Mouse (Mus musculus) intestine, postnatal 0 days (tissue): ENCODE measurements around the gene Tmem240. TPM values are rescaled to one million over a fixed set of nuclear protein-coding genes. Genes with fewer than 3 reads are reported as not detected.

Experiments
- ATAC-seq: fragments of 200-750 bp; cut with Nextera tagmentation; 2 replicates; pipeline ENCODE4 v1.8.0; 2017; ENCODE audit warnings: mild to moderate bottlenecking, moderate TSS enrichment, moderate library complexity
- H3K27ac ChIP-seq: fragments of 300-500 bp; sonication (generic); 2 replicates; pipeline ENCODE4 v1.5.1; 2014; ENCODE audit warnings: mild to moderate bottlenecking, low read depth, low read length, moderate library complexity
- H3K27me3 ChIP-seq: fragments of 300-500 bp; sonication (generic); replicated peaks from 2 replicates; pipeline ENCODE4 v1.6.1; 2014; ENCODE audit warnings: low read length, mixed read lengths; ENCODE audit not compliant: control insufficient read depth, insufficient read depth
- H3K36me3 ChIP-seq: fragments of 300-500 bp; sonication (generic); 2 replicates; pipeline ENCODE4 v1.6.1; 2014; ENCODE audit warnings: mild to moderate bottlenecking, moderate library complexity; ENCODE audit not compliant: control insufficient read depth, insufficient read depth
- H3K4me1 ChIP-seq: fragments of 300-500 bp; sonication (generic); replicated peaks from 2 replicates; pipeline ENCODE4 v1.6.1; 2014; ENCODE audit warnings: antibody characterized with exemption, low read length, mixed read lengths; ENCODE audit not compliant: control insufficient read depth, insufficient read depth
- H3K4me2 ChIP-seq: fragments of 300-500 bp; sonication (generic); replicated peaks from 2 replicates; pipeline ENCODE4 v1.6.1; 2014; ENCODE audit warnings: low read depth, mild to moderate bottlenecking, moderate library complexity
- H3K4me3 ChIP-seq: fragments of 300-500 bp; sonication (generic); 2 replicates; pipeline ENCODE4 v1.5.1; 2014; ENCODE audit warnings: low read depth, low read length
- H3K9ac ChIP-seq: fragments of 300-500 bp; sonication (generic); 2 replicates; pipeline ENCODE4 v1.6.1; 2014; ENCODE audit warnings: mild to moderate bottlenecking, low read depth, low read length
- H3K9me3 ChIP-seq: fragments of 300-500 bp; sonication (generic); 2 replicates; pipeline ENCODE4 v1.6.1; 2016; ENCODE audit warnings: mixed run types; ENCODE audit not compliant: control insufficient read depth
- CTCF ChIP-seq: sonication (generic); IDR thresholded peaks from 2 replicates; pipeline ENCODE4 v1.5.1; 2016; ENCODE audit warnings: low read depth, mild to moderate bottlenecking, control low read depth, antibody characterized with exemption, moderate library complexity
- WGBS: fragments of 180-500 bp; shearing (Covaris S2); extraction: QIAGEN DNeasy Blood & Tissue Kit; methylation state at CpG from one replicate; pipeline ENCODE4 v1.1.7; 2014; 5-methylcytosine and 5-hydroxymethylcytosine counted together
- polyA plus RNA-seq: library from polyadenylated mRNA; unstranded; fragments of >200 nt; fragmentation: Nextera tagmentation; extraction: Ambion mirVana; gene quantifications from 2 replicates; pipeline ENCODE4 v1.2.1, GENCODE M21; 2015

Tmem240 gene
- polyA plus RNA-seq, 1 experiment from 2014 or later = 0.13 TPM

DNA sequence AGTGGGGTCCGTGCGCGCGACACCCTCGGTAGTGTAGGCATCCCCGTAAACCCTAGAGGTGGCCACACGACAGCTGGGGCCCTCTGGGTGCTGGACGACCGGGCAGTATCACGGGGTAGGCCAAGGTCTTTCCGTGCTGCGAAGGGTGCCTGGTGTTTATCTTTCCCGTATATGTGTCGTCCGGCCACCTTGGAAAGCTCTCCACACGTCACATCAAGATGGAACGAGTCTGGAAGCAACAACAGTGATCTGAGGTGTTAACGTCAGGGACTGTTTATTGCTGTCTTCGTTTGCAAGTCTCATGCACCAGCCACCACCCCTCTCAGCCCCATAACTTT is 29.0 kb upstream of the Tmem240 start:
- no peak for ATAC-seq

DNA sequence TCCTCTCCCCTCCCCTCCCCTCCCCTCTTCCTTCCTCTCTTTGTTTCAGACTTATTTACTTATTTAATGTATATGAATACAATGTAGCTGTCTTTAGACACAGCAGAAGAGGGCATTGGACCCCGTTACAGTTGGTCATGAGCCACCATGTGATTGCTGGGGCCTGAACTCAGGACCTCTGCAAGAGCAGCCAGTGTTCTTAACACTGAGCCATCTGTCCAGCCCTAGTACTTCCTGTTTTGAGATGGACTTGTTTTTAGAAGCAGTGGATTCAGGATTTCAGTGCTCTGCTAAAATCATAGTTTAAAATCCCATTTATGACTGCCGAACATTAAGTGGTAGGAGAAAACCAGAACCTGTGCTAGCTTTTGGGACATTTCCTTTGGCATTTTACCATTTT is 26.0 kb upstream of the Tmem240 start:
- ATAC-seq = no peak
- H3K4me3 ChIP-seq = no peak overlapping the region
- H3K27me3 ChIP-seq = no peaks in the 10 kb centered on the region
- H3K36me3 ChIP-seq = 0 out of 2 replicates have a peak, but pooled peaks cover 4% of the 10 kb centered on the region
- WGBS = 55% methylated on average over 2 of the region's 2 CpGs
- H3K4me2 ChIP-seq = no peak overlapping the region
- no peak overlapping the region for H3K27ac ChIP-seq
- H3K9ac ChIP-seq = no peak overlapping the region
- no peaks in the 10 kb centered on the region for H3K4me1 ChIP-seq
- no peak for TF ChIP-seq CTCF
- H3K9me3 ChIP-seq = no peaks in the 10 kb centered on the region

More for the DNA sequence above, 29.0 kb upstream of the Tmem240 start:
- under 1% methylated on average over 19 of the region's 19 CpGs for WGBS
- peak overlapping the region; percentile 95 for H3K4me3 ChIP-seq
- peak overlapping the region; percentile 74 for H3K4me2 ChIP-seq
- no peaks in the 10 kb centered on the region for H3K9me3 ChIP-seq
- peak overlapping the region; percentile 95 for H3K9ac ChIP-seq
- 0 out of 2 replicates have a peak, but pooled peaks cover 4% of the 10 kb centered on the region for H3K36me3 ChIP-seq
- H3K4me1 ChIP-seq = no peaks in the 10 kb centered on the region
- no peaks in the 10 kb centered on the region for H3K27me3 ChIP-seq
- H3K27ac ChIP-seq = peak overlapping the region; percentile 99
- no peak for TF ChIP-seq CTCF

DNA sequence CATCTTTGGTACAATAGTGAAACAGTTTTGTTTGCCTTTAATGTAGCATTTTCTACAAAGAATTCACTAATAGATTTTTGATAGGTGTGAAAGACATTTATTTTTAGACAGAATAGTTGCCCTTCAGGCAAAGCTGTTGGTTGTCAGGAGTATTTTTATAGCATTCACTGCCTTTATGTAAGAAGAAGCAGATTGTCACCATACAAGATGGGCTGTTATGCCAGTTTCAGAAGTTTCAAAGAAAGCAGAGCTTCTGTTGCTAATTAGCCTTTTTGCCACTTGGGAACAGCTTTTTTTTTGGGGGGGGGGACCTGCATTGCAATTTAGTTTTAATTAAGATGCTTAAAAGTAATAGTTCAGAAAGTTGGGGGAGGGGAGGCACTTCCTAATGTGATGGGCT is 25.6 kb upstream of the Tmem240 start:
- Histone ChIP-seq H3K4me2 (no peak overlapping the region), H3K27me3 (no peaks in the 10 kb centered on the region), H3K9ac (no peak overlapping the region), H3K9me3 (no peaks in the 10 kb centered on the region), H3K36me3 (0 out of 2 replicates have a peak, but pooled peaks cover 4% of the 10 kb centered on the region), H3K4me3 (no peak overlapping the region), H3K27ac (no peak overlapping the region), H3K4me1 (no peaks in the 10 kb centered on the region)
- no peak for TF ChIP-seq CTCF
- ATAC-seq = no peak

DNA sequence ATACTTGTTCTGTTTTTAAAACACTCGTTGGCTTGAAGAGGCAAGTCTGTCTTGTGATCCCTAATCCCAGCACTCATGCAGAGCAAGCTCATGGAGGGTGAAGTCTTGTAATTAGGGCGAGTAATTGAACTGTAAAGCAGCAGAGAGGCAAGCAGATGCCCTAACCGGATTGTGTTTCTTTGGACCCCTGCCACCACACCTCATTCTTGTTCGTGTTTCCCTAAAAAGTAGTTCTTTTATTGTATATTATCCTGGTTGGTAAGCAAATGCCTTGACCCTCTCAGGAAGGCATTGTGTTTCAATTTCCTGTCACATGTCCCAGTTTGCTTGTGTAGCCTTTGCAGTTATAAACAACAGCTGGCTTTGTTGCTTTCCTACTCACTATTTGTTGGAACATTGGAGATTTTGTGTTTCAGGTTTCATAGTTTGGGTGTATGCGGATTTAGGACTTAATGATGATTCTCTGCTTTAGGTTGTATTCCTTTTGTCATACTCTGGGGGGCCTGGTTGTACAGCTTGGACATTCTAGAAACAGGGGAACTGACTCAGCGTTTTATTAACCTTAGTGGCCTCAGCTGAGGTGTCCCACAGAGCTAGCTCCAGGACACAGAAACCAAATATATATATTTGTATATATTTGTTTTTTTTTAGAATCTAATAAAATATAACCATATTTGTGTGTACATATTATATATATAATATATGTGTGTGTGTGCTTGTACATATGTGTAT is 23.9 kb upstream of the Tmem240 start:
- no peak for ATAC-seq
- no peak overlapping the region for H3K9ac ChIP-seq
- 65% methylated on average over 6 of the region's 6 CpGs for WGBS
- H3K4me1 ChIP-seq = no peaks in the 10 kb centered on the region
- no peak overlapping the region for H3K4me2 ChIP-seq
- no peaks in the 10 kb centered on the region for H3K9me3 ChIP-seq
- H3K4me3 ChIP-seq = no peak overlapping the region
- H3K27ac ChIP-seq = no peak overlapping the region
- no peaks in the 10 kb centered on the region for H3K27me3 ChIP-seq
- no peak for TF ChIP-seq CTCF
- peaks cover 4% of the 10 kb centered on the region; the same call in 1 of the 2 replicates for H3K36me3 ChIP-seq

DNA sequence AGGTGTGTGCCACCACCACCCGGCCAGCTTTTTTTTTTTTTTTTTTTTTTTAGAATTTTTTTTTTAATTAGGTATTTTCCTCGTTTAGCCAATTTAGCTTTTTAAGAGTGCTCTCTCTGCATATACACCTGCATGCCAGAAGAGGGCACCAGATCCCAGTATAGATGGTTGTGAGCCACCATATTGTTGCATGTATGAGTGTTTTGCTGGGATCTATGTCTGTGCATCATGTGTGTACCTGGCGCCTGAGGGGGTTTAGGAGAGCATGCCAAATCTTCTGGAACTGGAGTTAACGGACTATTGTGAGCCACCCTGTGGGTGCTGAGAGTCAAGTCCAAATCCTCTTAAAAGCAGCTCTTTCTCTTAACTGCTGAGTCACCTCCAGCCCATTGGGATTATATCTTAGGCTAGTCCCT is 12.9 kb upstream of the Tmem240 start:
- peak; percentile 79 for TF ChIP-seq CTCF
- H3K27me3 ChIP-seq = no peaks in the 10 kb centered on the region
- H3K4me3 ChIP-seq = no peak overlapping the region
- H3K4me2 ChIP-seq = no peak overlapping the region
- H3K9me3 ChIP-seq = no peaks in the 10 kb centered on the region
- H3K27ac ChIP-seq = no peak overlapping the region
- no peaks in the 10 kb centered on the region for H3K4me1 ChIP-seq
- H3K9ac ChIP-seq = no peak overlapping the region
- 57% methylated on average over 4 of the region's 4 CpGs for WGBS
- no peak for ATAC-seq
- peaks cover 24% of the 10 kb centered on the region for H3K36me3 ChIP-seq

DNA sequence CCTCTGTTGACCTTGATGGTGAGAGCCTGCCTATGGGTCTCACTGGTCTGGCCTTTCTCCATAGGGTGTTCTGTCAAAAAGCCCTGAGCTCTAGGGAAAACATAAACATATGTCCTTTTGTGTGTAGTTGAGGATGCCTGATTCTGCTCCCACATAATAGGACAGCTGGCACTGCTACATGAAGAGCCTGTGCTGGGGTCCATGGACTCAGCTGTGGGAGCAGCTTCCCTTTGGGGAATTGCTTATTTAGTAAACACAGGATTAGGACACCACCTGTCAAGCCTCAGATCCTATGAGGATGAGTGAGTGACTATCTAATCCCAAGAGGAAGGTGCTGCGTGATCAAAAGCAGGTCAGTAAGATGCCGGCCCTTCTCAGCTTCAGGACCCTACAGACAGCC is 6.6 kb upstream of the Tmem240 start:
- H3K4me2 ChIP-seq = no peak overlapping the region
- no peak for ATAC-seq
- no peak for TF ChIP-seq CTCF
- peaks cover 20% of the 10 kb centered on the region for H3K36me3 ChIP-seq
- no peaks in the 10 kb centered on the region for H3K4me1 ChIP-seq
- no peaks in the 10 kb centered on the region for H3K9me3 ChIP-seq
- H3K4me3 ChIP-seq = no peak overlapping the region
- 81% methylated on average over 2 of the region's 2 CpGs for WGBS
- no peak overlapping the region for H3K27ac ChIP-seq
- H3K9ac ChIP-seq = no peak overlapping the region
- H3K27me3 ChIP-seq = no peaks in the 10 kb centered on the region
